Mouse (Mus musculus): ENCODE results near the gene Rasgrf1. TPM values are rescaled to one million over a fixed set of nuclear protein-coding genes. Genes with fewer than 3 reads are reported as not detected.

Rasgrf1 gene
- total RNA-seq, 2 experiments from 2014 or later, result not detected

- intact Hi-C loops (cut with DNase I), result loop anchor here (10.0 kb wide), 1 partner anchor 365 kb away; the partner anchor contains the start of gene Tmed3
- DNase-seq, result no peak
Measured at GRCm38 (mm10) chr9:90070174-90070573, 160.5 kb downstream of the Rasgrf1 start.

GRCm38 (mm10) chr9:90075336-90075735, 165.6 kb downstream of the Rasgrf1 start:
- intact Hi-C loops (cut with DNase I), result loop anchor here (5.0 to 10.0 kb wide), 2 partner anchors 93 to 371 kb away; partner anchors contain the start of gene Tmed3
- DNase-seq, result no peak

- no peak for DNase-seq
- intact Hi-C loops (cut with DNase I), result loop anchor here (5.0 to 10.0 kb wide), 2 partner anchors 94 to 371 kb away; partner anchors contain the start of gene Tmed3
Measured at GRCm38 (mm10) chr9:90076131-90076530, 166.4 kb downstream of the Rasgrf1 start.

Other genes with a start within 250 kb of the Rasgrf1 start
- 10 to 100 TPM; 27.0 to 28.0 TPM for gene Tmed3, start 204.8 kb upstream of the Rasgrf1 start, total RNA-seq (2021)
- not detected for gene Ankrd34c, start 171.4 kb upstream of the Rasgrf1 start, total RNA-seq (2021)
- gene Ctsh, start 144.2 kb downstream of the Rasgrf1 start, total RNA-seq (2021), result 10 to 100 TPM; 56.0 to 58.4 TPM
- 100 to 1,000 TPM; 254 to 268 TPM for gene Morf4l1, start 204.9 kb downstream of the Rasgrf1 start, total RNA-seq (2021)

Data from heart, postnatal 36 days (tissue).